Comparison of ENCODE assay signal across 8 mouse cellular contexts in genomic region chr11:86950491-86950890, GRCm38 (mm10). TPM values are rescaled to one million over a fixed set of nuclear protein-coding genes. Genes with fewer than 3 reads are reported as not detected.
A peak's percentile ranks its signal among the peaks of the same experiment; 100 is the strongest.
DNase-seq lines count a peak whose midpoint lies in the region; ATAC-seq lines count a peak whose summit lies in the region.

No protein-coding gene starts in this region.

- ATAC-seq in midbrain, embryonic 15.5 days (replicated peaks): no peak
- ATAC-seq in midbrain, embryonic 13.5 days: no peak
- no peak for ATAC-seq in stomach, embryonic 15.5 days (ENCODE audit: insufficient read depth, low FRiP score, low read depth)
- ATAC-seq in megakaryocyte progenitor cell, adult 5-6 weeks (replicated peaks; ENCODE audit: poor library complexity): no peak

- H3K4me3 ChIP-seq in midbrain, embryonic 15.5 days: no peak overlapping the region
- H3K4me3 ChIP-seq in midbrain, embryonic 13.5 days (replicated peaks): no peak overlapping the region
- no peak overlapping the region for H3K4me3 ChIP-seq in stomach, embryonic 15.5 days (replicated peaks)

- DNase-seq in gastrocnemius, adult 18-20 months (ENCODE audit: low spot score): peak; percentile 39
- DNase-seq in gastrocnemius, adult 8-10 months (ENCODE audit: low spot score in 2 of 2): no peak
- peak; percentile 67 to 71 for DNase-seq in heart, postnatal 10 days
- no peak for DNase-seq in embryo, embryonic 10.5 days (ENCODE audit: low spot score)

- H3K27ac ChIP-seq in midbrain, embryonic 15.5 days: 0 out of 2 replicates have a peak overlapping the region, but pooled peaks have one; percentile 38
- H3K27ac ChIP-seq in midbrain, embryonic 13.5 days: no peak overlapping the region
- peak overlapping the region; percentile 19; the same call in 1 of the 2 replicates for H3K27ac ChIP-seq in stomach, embryonic 15.5 days

- H3K9ac ChIP-seq in midbrain, embryonic 15.5 days: no peak overlapping the region
- no peak overlapping the region for H3K9ac ChIP-seq in midbrain, embryonic 13.5 days (replicated peaks)
- no peak overlapping the region for H3K9ac ChIP-seq in stomach, embryonic 15.5 days

- no peak overlapping the region for H3K4me2 ChIP-seq in midbrain, embryonic 15.5 days
- H3K4me2 ChIP-seq in midbrain, embryonic 13.5 days (replicated peaks): no peak overlapping the region
- H3K4me2 ChIP-seq in stomach, embryonic 15.5 days: no peak overlapping the region

- peaks cover 11% of the 10 kb centered on the region for H3K4me1 ChIP-seq in midbrain, embryonic 15.5 days
- H3K4me1 ChIP-seq in midbrain, embryonic 13.5 days (replicated peaks): peaks cover 18% of the 10 kb centered on the region
- peaks cover 20% of the 10 kb centered on the region; the same call in 1 of the 2 replicates for H3K4me1 ChIP-seq in stomach, embryonic 15.5 days

- intact Hi-C loops in heart, postnatal 10 days (cut with DNase I): no loop called here

- H3K36me3 ChIP-seq in midbrain, embryonic 15.5 days (replicated peaks): no peaks in the 10 kb centered on the region
- peaks cover 4% of the 10 kb centered on the region for H3K36me3 ChIP-seq in midbrain, embryonic 13.5 days
- H3K36me3 ChIP-seq in stomach, embryonic 15.5 days: no peaks in the 10 kb centered on the region

- no peaks in the 10 kb centered on the region for H3K9me3 ChIP-seq in midbrain, embryonic 15.5 days
- no peaks in the 10 kb centered on the region for H3K9me3 ChIP-seq in midbrain, embryonic 13.5 days
- H3K9me3 ChIP-seq in stomach, embryonic 15.5 days: no peaks in the 10 kb centered on the region

- 67% methylated on average over 3 of the region's 3 CpGs for WGBS in midbrain, embryonic 15.5 days
- 82% methylated on average over 3 of the region's 3 CpGs for WGBS in midbrain, embryonic 13.5 days
- WGBS in stomach, embryonic 15.5 days: 58% methylated on average over 3 of the region's 3 CpGs

- no peaks in the 10 kb centered on the region for H3K27me3 ChIP-seq in midbrain, embryonic 15.5 days (replicated peaks)
- no peaks in the 10 kb centered on the region for H3K27me3 ChIP-seq in midbrain, embryonic 13.5 days
- H3K27me3 ChIP-seq in stomach, embryonic 15.5 days (replicated peaks): no peaks in the 10 kb centered on the region

RNA-seq across cellular contexts. Expression of gene Ypel2, which starts 43.0 kb away (rescaled TPM):
- total RNA-seq in gastrocnemius, adult 18-20 months (2021): 1 to 10 TPM; 6.4 to 9.4 TPM
- total RNA-seq in gastrocnemius, adult 8-10 months (2022): 1 to 10 TPM; 4.5 to 6.8 (median 4.9) TPM
- polyA plus RNA-seq in midbrain, embryonic 15.5 days (2015; fragmentation: Nextera tagmentation; extraction: Ambion mirVana): 6.6 and 6.8 TPM in 2 replicates
- 8.5 and 10.2 TPM in 2 replicates for polyA plus RNA-seq in midbrain, embryonic 13.5 days (2015; fragmentation: Nextera tagmentation; extraction: Ambion mirVana)
- total RNA-seq in heart, postnatal 10 days (2021): 10 to 100 TPM; 26.1 to 31.3 TPM
- 7.7 and 10.0 TPM in 2 replicates for polyA plus RNA-seq in stomach, embryonic 15.5 days (2015; fragmentation: Nextera tagmentation; extraction: Ambion mirVana)
- 6.8 and 8.6 TPM in 2 replicates for total RNA-seq in megakaryocyte progenitor cell, adult 5-6 weeks (2015)
- 5.8 and 6.2 TPM in 2 replicates for total RNA-seq in megakaryocyte progenitor cell, adult 5-6 weeks (2017)

Comparison
In these comparisons a context has a peak if more than half of its experiments do, and no peak if none do; other contexts are left out.
1. DNase-seq: peak in gastrocnemius, adult 18-20 months (single experiment) and heart, postnatal 10 days (2 of 2); none in gastrocnemius, adult 8-10 months (0 of 2) and embryo, embryonic 10.5 days (single experiment).